ENCODE assay signal across 8 mouse cellular contexts in the genomic region with DNA sequence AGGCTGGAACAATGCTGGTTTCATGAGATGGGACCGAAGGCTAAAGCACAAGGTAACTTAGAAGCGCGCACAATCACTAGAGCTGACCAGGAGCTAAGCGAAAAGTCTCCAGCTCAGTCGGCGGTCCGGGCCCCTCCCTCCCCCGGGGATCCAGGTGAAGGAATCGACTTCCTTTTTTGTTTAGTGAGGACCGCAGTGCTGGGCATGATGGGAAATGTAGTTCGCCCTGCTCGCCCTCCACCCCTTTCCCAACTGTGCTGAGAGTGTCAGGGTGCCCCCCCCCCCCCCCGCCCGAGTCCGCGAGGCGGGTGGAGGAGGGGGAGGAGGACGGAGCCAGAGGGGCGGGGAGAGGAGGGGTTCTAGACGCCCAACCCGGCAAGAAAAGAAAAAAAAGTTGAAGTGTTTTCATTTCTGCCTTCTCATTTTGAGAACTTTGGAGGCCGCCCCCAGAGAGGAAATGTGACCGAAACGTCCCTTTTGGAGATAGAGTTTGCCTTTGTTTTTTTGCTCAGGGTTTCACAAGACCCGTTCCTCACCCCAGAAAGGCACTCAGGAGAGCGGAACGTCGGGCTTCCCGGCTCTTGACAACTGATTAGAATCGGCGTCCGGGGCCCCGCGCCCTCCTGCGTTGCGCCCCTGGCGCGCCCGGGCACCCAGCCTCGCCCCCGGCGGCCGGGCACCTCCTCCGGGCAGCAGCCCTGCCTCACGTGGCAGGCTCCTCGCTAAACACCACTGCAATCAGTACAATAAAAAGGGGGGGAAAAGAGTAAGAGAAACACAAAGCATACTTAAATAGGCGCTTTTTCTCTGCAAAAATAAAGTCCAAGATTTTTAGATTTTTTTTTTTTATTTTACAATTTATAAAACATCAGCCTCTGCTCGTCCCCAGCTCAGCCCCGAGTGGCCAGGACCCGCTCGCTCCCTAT. TPM values are rescaled to one million over a fixed set of nuclear protein-coding genes. Genes with fewer than 3 reads are reported as not detected.
DNase-seq lines count a peak whose midpoint lies in the region; ATAC-seq and TF ChIP-seq lines count a peak whose summit lies in the region.

No protein-coding gene starts in this region.

- ATAC-seq in forebrain, postnatal 0 days: no peak
- peak; percentile 68 to 70 for ATAC-seq in hematopoietic stem cell, adult 5-6 weeks (replicated peaks in 1 of 2; ENCODE audit: insufficient read depth in 1 of 2, low FRiP score in 2 of 2, low TSS enrichment in 1 of 2, low read depth in 1 of 2, poor library complexity in 2 of 2, severe bottlenecking in 2 of 2)
- peak; percentile 74 for ATAC-seq in lung, postnatal 0 days

- peak overlapping the region; percentile 87 for H3K27ac ChIP-seq in forebrain, postnatal 0 days (ENCODE audit: low read depth, low read length)
- peak overlapping the region; percentile 99 for H3K27ac ChIP-seq in lung, postnatal 0 days (ENCODE audit: low read length)

- TF ChIP-seq EP300 in lung, postnatal 0 days (IDR thresholded peaks at IDR 0.05): peak; percentile 41

- TF ChIP-seq POLR2A in brain, embryonic 14.5 days (IDR thresholded peaks at IDR 0.05; ENCODE audit: borderline replicate concordance, extremely low read depth, insufficient read depth, insufficient read length, poor library complexity, severe bottlenecking): no peak

- H3K4me3 ChIP-seq in E14TG2a.4 (replicated peaks; ENCODE audit: low read length): peak overlapping the region; percentile 89
- H3K4me3 ChIP-seq in forebrain, postnatal 0 days (ENCODE audit: low read depth, low read length): peak overlapping the region; percentile 69
- H3K4me3 ChIP-seq in lung, postnatal 0 days (ENCODE audit: low read depth, low read length): peak overlapping the region; percentile 87

- DNase-seq in brain, embryonic 14.5 days (ENCODE audit: low read depth): peak; percentile 95
- DNase-seq in forebrain, postnatal 0 days: peak; percentile 75
- peak; percentile 54 to 66 for DNase-seq in layer of hippocampus, postnatal 10 days (ENCODE audit: low spot score in 2 of 2)
- DNase-seq in lung, postnatal 0 days (ENCODE audit: low spot score): peak; percentile 98
- peak; percentile 59 for DNase-seq in ovary, postnatal 14 days (ENCODE audit: low spot score)
- peak; percentile 66 to 78 for DNase-seq in thymus, postnatal 36 days

- WGBS in forebrain, postnatal 0 days: 1% methylated on average over 46 of the region's 51 CpGs
- WGBS in lung, postnatal 0 days: under 1% methylated on average over 44 of the region's 51 CpGs

- no peak for TF ChIP-seq CTCF in E14TG2a.4 (conservative IDR thresholded peaks at IDR 0.05; ENCODE audit: low read length)
- no peak for TF ChIP-seq CTCF in brain, embryonic 14.5 days (IDR thresholded peaks at IDR 0.05; ENCODE audit: borderline replicate concordance, extremely low read depth, insufficient read depth, insufficient read length)
- TF ChIP-seq CTCF in forebrain, postnatal 0 days (IDR thresholded peaks at IDR 0.05; ENCODE audit: low read depth): no peak
- no peak for TF ChIP-seq CTCF in lung, postnatal 0 days (IDR thresholded peaks at IDR 0.05)

- H3K9me3 ChIP-seq in E14TG2a.4 (ENCODE audit: low read length): no peaks in the 10 kb centered on the region
- H3K9me3 ChIP-seq in forebrain, postnatal 0 days (ENCODE audit: low read length): no peaks in the 10 kb centered on the region
- no peaks in the 10 kb centered on the region for H3K9me3 ChIP-seq in lung, postnatal 0 days (ENCODE audit: low read length)

- H3K27me3 ChIP-seq in E14TG2a.4 (ENCODE audit: insufficient read depth, low read length): peaks cover 48% of the 10 kb centered on the region
- no peaks in the 10 kb centered on the region for H3K27me3 ChIP-seq in forebrain, postnatal 0 days (ENCODE audit: insufficient read depth, low read length)
- no peaks in the 10 kb centered on the region for H3K27me3 ChIP-seq in lung, postnatal 0 days (replicated peaks; ENCODE audit: insufficient read depth, low read length)

- peak overlapping the region; percentile 82 for H3K9ac ChIP-seq in forebrain, postnatal 0 days
- peak overlapping the region; percentile 98 for H3K9ac ChIP-seq in lung, postnatal 0 days (replicated peaks; ENCODE audit: low read depth)

- peak overlapping the region; percentile 91 for H3K4me2 ChIP-seq in forebrain, postnatal 0 days (ENCODE audit: low read depth)
- peak overlapping the region; percentile 93 for H3K4me2 ChIP-seq in lung, postnatal 0 days (replicated peaks; ENCODE audit: low read depth, low read length)

- H3K4me1 ChIP-seq in E14TG2a.4 (replicated peaks; ENCODE audit: low read depth, low read length): peaks cover 50% of the 10 kb centered on the region
- peaks cover 19% of the 10 kb centered on the region for H3K4me1 ChIP-seq in forebrain, postnatal 0 days (ENCODE audit: insufficient read depth)
- H3K4me1 ChIP-seq in lung, postnatal 0 days (ENCODE audit: insufficient read depth, low read depth, low read length): peaks cover 6% of the 10 kb centered on the region; the same call in 1 of the 2 replicates

- peaks cover 11% of the 10 kb centered on the region for H3K36me3 ChIP-seq in E14TG2a.4 (ENCODE audit: insufficient read depth, low read length)
- no peaks in the 10 kb centered on the region for H3K36me3 ChIP-seq in forebrain, postnatal 0 days (ENCODE audit: insufficient read depth)
- no peaks in the 10 kb centered on the region for H3K36me3 ChIP-seq in lung, postnatal 0 days (ENCODE audit: insufficient read depth, low read length)

RNA-seq across cellular contexts. Expression of gene Ier5l, which starts 2.0 kb away (rescaled TPM):
- 26.1 and 37.9 TPM in 2 replicates for polyA plus RNA-seq in brain, embryonic 14.5 days (2012; rRNA removed)
- 17.7 and 19.9 TPM in 2 replicates for total RNA-seq in forebrain, postnatal 0 days (2014; rRNA removed)
- 4.0 and 6.2 TPM in 2 replicates for polyA plus RNA-seq in forebrain, postnatal 0 days (2015; fragmentation: Nextera tagmentation; extraction: Ambion mirVana)
- total RNA-seq in hematopoietic stem cell, adult 5-6 weeks (2017): 0.19 and 2.4 TPM in 2 replicates
- 1 to 10 TPM; 8.0 to 9.6 TPM for total RNA-seq in layer of hippocampus, postnatal 10 days (2021)
- 3.6 and 4.0 TPM in 2 replicates for polyA plus RNA-seq in lung, postnatal 0 days (2015; fragmentation: Nextera tagmentation; extraction: Ambion mirVana)

RNA-seq across cellular contexts. Expression of gene Ptpa, which starts 56.2 kb away (rescaled TPM):
- 151 and 152 TPM in 2 replicates for polyA plus RNA-seq in brain, embryonic 14.5 days (2012; rRNA removed)
- total RNA-seq in forebrain, postnatal 0 days (2014; rRNA removed): 129 and 132 TPM in 2 replicates
- polyA plus RNA-seq in forebrain, postnatal 0 days (2015; fragmentation: Nextera tagmentation; extraction: Ambion mirVana): 143 and 148 TPM in 2 replicates
- total RNA-seq in hematopoietic stem cell, adult 5-6 weeks (2017): 60.4 and 66.6 TPM in 2 replicates
- total RNA-seq in layer of hippocampus, postnatal 10 days (2021): 100 to 1,000 TPM; 144 to 159 TPM
- 88.0 and 93.3 TPM in 2 replicates for polyA plus RNA-seq in lung, postnatal 0 days (2015; fragmentation: Nextera tagmentation; extraction: Ambion mirVana)

RNA-seq across cellular contexts. Expression of gene Crat, which starts 56.4 kb away (rescaled TPM):
- polyA plus RNA-seq in brain, embryonic 14.5 days (2012; rRNA removed): 28.3 and 31.3 TPM in 2 replicates
- total RNA-seq in forebrain, postnatal 0 days (2014; rRNA removed): 28.0 and 33.6 TPM in 2 replicates
- 20.7 and 24.0 TPM in 2 replicates for polyA plus RNA-seq in forebrain, postnatal 0 days (2015; fragmentation: Nextera tagmentation; extraction: Ambion mirVana)
- total RNA-seq in hematopoietic stem cell, adult 5-6 weeks (2017): 7.1 and 8.9 TPM in 2 replicates
- 10 to 100 TPM; 39.0 to 41.9 TPM for total RNA-seq in layer of hippocampus, postnatal 10 days (2021)
- 36.5 and 37.4 TPM in 2 replicates for polyA plus RNA-seq in lung, postnatal 0 days (2015; fragmentation: Nextera tagmentation; extraction: Ambion mirVana)
